Mouse (Mus musculus): ENCODE measurements around the gene Whamm.

The Whamm gene

GRCm38 (mm10) chr7:81563506-81564015, 7.5 kb upstream of the Whamm start:
- DNase-seq (ENCODE audit: low spot score in 2 of 2): no peak

- DNase-seq (ENCODE audit: low spot score in 2 of 2): no peak
Observed at GRCm38 (mm10) chr7:81564766-81565165, 6.3 kb upstream of the Whamm start.

GRCm38 (mm10) chr7:81565381-81566055, 5.5 kb upstream of the Whamm start:
- no peak for DNase-seq (ENCODE audit: low spot score in 2 of 2)

- DNase-seq (ENCODE audit: low spot score in 2 of 2): no peak
Observed at GRCm38 (mm10) chr7:81566332-81566731, 4.7 kb upstream of the Whamm start.

- DNase-seq (ENCODE audit: low spot score in 2 of 2): no peak
Observed at GRCm38 (mm10) chr7:81566892-81567291, 4.2 kb upstream of the Whamm start, which contains the start of gene Fsd2. TSS of gene Fsd2 (minus strand) at chr7:81566944.

- DNase-seq (ENCODE audit: low spot score in 2 of 2): no peak
Observed at GRCm38 (mm10) chr7:81567396-81567795, 3.7 kb upstream of the Whamm start.

- DNase-seq (ENCODE audit: low spot score in 2 of 2): no peak
Observed at GRCm38 (mm10) chr7:81569851-81570250, 1.2 kb upstream of the Whamm start.

- DNase-seq (ENCODE audit: low spot score in 2 of 2): no peak
Observed at GRCm38 (mm10) chr7:81570271-81570670, 795 bp upstream of the Whamm start.

GRCm38 (mm10) chr7:81570752-81571107, 336 bp upstream of the Whamm start:
- no peak for DNase-seq (ENCODE audit: low spot score in 2 of 2)

GRCm38 (mm10) chr7:81571941-81572441, 925 bp downstream of the Whamm start:
- no peak for DNase-seq (ENCODE audit: low spot score in 2 of 2)

GRCm38 (mm10) chr7:81572610-81573268, 1.7 kb downstream of the Whamm start:
- no peak for DNase-seq (ENCODE audit: low spot score in 2 of 2)

GRCm38 (mm10) chr7:81573397-81573796, 2.3 kb downstream of the Whamm start:
- DNase-seq (ENCODE audit: low spot score in 2 of 2): peak in 1 of 2 experiments; percentile 53

- DNase-seq (ENCODE audit: low spot score in 2 of 2): no peak
Observed at GRCm38 (mm10) chr7:81573821-81574220, 2.8 kb downstream of the Whamm start.

GRCm38 (mm10) chr7:81575606-81576005, 4.5 kb downstream of the Whamm start:
- DNase-seq (ENCODE audit: low spot score in 2 of 2): no peak

- no peak for DNase-seq (ENCODE audit: low spot score in 2 of 2)
Observed at GRCm38 (mm10) chr7:81577872-81578271, 6.8 kb downstream of the Whamm start.

GRCm38 (mm10) chr7:81578413-81578812, 7.3 kb downstream of the Whamm start:
- no peak for DNase-seq (ENCODE audit: low spot score in 2 of 2)

- no peak for DNase-seq (ENCODE audit: low spot score in 2 of 2)
Observed at GRCm38 (mm10) chr7:81579312-81579711, 8.2 kb downstream of the Whamm start.

- DNase-seq (ENCODE audit: low spot score in 2 of 2): no peak
Observed at GRCm38 (mm10) chr7:81583512-81583911, 12.4 kb downstream of the Whamm start.

- DNase-seq (ENCODE audit: low spot score in 2 of 2): no peak
Observed at GRCm38 (mm10) chr7:81585326-81585725, 14.3 kb downstream of the Whamm start.

GRCm38 (mm10) chr7:81587238-81587637, 16.2 kb downstream of the Whamm start:
- DNase-seq (ENCODE audit: low spot score in 2 of 2): no peak

- no peak for DNase-seq (ENCODE audit: low spot score in 2 of 2)
Observed at GRCm38 (mm10) chr7:81592686-81593085, 21.6 kb downstream of the Whamm start.

GRCm38 (mm10) chr7:81593387-81593786, 22.3 kb downstream of the Whamm start:
- no peak for DNase-seq (ENCODE audit: low spot score in 2 of 2)

GRCm38 (mm10) chr7:81595056-81595455, 24.0 kb downstream of the Whamm start:
- DNase-seq (ENCODE audit: low spot score in 2 of 2): no peak

All from urinary bladder, postnatal 36 days (tissue).